Mouse (Mus musculus): ENCODE data around the gene Gsx1. TPM values are rescaled to one million over a fixed set of nuclear protein-coding genes. Genes with fewer than 3 reads are reported as not detected.
A peak's percentile ranks its signal among the peaks of the same experiment; 100 is the strongest.

Gene Gsx1
- polyA plus RNA-seq, 1 experiment from 2014 or later = not detected

DNA sequence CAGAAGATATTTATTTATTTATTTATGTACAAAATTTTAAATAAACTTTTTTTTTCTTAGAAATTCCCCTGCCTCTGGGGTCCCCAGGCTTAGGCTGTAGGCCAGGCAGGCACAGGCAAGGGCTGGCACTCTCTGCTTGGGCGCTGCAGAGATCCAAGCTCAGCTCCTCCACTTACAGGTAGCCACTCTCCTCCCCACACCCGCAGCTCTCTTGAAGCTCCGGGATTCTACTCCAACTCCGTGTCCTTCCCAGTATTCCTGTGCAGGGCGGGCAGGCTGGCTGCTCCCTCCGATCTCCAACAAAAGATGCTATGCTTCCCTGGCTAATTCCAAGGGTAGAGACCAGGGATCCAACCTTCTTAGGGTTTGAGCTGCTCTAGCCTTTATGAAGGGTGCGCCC lies 2.4 kb downstream of the Gsx1 start:
- peaks cover 88% of the 10 kb centered on the region for H3K27me3 ChIP-seq (ENCODE audit: control insufficient read depth, insufficient read depth, low read length)
- no peaks in the 10 kb centered on the region for H3K9me3 ChIP-seq (replicated peaks; ENCODE audit: control insufficient read depth, low read length)
- H3K27ac ChIP-seq (ENCODE audit: low read length) = no peak overlapping the region
- WGBS = 1% methylated on average over 7 of the region's 7 CpGs
- no peak overlapping the region for H3K9ac ChIP-seq (ENCODE audit: low read length)
- no peak for ATAC-seq (ENCODE audit: insufficient read depth, low FRiP score)
- H3K4me2 ChIP-seq (ENCODE audit: low read depth, low read length) = no peak overlapping the region
- peaks cover 23% of the 10 kb centered on the region for H3K4me1 ChIP-seq (ENCODE audit: control insufficient read depth, insufficient read depth, low read length)
- H3K36me3 ChIP-seq (ENCODE audit: control insufficient read depth, insufficient read depth, low read length) = no peaks in the 10 kb centered on the region
- no peak overlapping the region for H3K4me3 ChIP-seq (replicated peaks; ENCODE audit: low read length)

DNA sequence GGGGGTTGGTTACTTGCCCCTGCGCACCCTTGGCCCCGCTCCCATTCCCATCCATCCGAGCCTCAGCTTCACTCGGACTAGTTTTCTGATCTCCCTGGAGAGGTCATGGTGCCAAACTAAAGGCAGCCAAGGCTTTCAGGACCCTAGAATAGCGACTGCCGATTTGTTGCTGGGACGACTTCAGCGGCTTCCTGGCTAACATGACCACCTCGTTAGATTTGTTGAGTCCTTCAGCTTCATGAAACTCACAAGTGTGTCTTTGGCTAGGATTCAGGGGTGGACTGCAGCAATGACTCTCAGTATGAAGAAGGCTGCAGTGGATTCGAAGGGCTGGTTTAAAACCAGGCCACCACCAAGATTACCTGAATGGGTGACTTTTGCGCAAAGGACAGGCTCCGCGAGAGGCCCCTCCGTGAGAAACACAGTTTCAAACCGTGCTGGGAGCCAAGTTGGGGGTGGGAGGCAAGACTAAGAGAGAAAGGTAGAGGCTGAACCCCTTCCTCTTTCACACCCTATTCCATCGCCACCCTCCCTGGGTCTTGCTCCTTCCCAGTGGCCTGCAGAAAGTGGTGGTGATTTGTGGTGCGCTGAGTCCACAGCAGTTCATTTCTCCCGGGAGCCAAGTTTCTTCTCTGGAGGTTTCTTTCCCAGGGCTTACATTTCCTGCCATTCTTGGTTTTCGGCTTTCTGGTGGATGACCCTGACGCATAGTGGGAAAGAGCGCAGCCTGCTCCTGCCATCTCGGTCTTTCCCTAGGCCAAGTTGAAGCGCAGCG lies 3.5 kb downstream of the Gsx1 start:
- ATAC-seq (ENCODE audit: insufficient read depth, low FRiP score) = no peak
- H3K9ac ChIP-seq (ENCODE audit: low read length) = no peak overlapping the region
- WGBS = 2% methylated on average over 24 of the region's 24 CpGs
- no peaks in the 10 kb centered on the region for H3K36me3 ChIP-seq (ENCODE audit: control insufficient read depth, insufficient read depth, low read length)
- H3K4me2 ChIP-seq (ENCODE audit: low read depth, low read length) = no peak overlapping the region
- H3K4me3 ChIP-seq (replicated peaks; ENCODE audit: low read length) = no peak overlapping the region
- peaks cover 14% of the 10 kb centered on the region for H3K4me1 ChIP-seq (ENCODE audit: control insufficient read depth, insufficient read depth, low read length)
- no peak overlapping the region for H3K27ac ChIP-seq (ENCODE audit: low read length)
- no peaks in the 10 kb centered on the region for H3K9me3 ChIP-seq (replicated peaks; ENCODE audit: control insufficient read depth, low read length)
- H3K27me3 ChIP-seq (ENCODE audit: control insufficient read depth, insufficient read depth, low read length) = peaks cover 81% of the 10 kb centered on the region

DNA sequence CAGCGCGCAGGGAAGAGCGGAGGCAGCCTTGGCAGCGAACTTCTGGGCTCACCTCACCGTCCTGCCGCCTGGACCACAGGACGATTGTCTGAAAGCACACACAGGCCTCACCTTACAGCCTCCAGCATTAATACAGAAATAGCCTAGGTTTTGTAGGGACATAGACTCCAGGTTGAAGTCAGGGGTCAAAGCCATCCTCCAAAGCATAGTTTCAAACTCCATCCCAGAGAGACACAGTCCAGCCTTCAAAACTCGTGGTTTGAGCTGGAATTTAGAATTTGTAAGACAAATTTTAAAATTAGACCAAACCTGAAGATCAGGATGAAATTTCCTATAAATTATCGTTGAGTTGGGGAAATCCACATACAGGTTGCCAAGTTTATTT lies 4.1 kb downstream of the Gsx1 start:
- WGBS = 4% methylated on average over 9 of the region's 9 CpGs
- ATAC-seq (ENCODE audit: insufficient read depth, low FRiP score) = no peak
- Histone ChIP-seq H3K9ac (ENCODE audit: low read length) (no peak overlapping the region), H3K9me3 (replicated peaks; ENCODE audit: control insufficient read depth, low read length) (no peaks in the 10 kb centered on the region), H3K4me1 (ENCODE audit: control insufficient read depth, insufficient read depth, low read length) (peaks cover 8% of the 10 kb centered on the region), H3K4me3 (replicated peaks; ENCODE audit: low read length) (no peak overlapping the region), H3K36me3 (ENCODE audit: control insufficient read depth, insufficient read depth, low read length) (no peaks in the 10 kb centered on the region), H3K27me3 (ENCODE audit: control insufficient read depth, insufficient read depth, low read length) (peaks cover 75% of the 10 kb centered on the region), H3K27ac (ENCODE audit: low read length) (no peak overlapping the region), H3K4me2 (ENCODE audit: low read depth, low read length) (no peak overlapping the region)

DNA sequence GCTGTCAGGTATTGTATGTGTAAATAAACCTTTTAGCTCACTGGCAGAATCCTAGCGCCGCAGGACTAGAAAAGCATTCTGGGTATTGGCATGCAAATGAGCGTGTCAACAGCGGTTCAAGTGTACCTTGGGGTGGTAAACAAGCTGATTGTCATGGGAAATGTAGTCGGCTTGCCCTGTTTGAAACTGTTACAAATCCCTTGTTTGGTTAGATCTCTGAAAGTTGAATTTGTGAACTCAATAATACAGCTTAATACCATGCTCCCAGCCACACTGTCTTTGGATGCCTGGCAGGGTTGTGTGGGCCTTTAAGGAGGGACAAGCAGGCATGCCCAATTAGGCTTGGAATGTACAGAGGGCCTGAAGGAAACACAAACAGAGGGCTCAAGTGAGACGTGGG lies 16.4 kb downstream of the Gsx1 start:
- Histone ChIP-seq H3K9ac (ENCODE audit: low read length) (no peak overlapping the region), H3K27ac (ENCODE audit: low read length) (no peak overlapping the region), H3K9me3 (replicated peaks; ENCODE audit: control insufficient read depth, low read length) (peaks cover 3% of the 10 kb centered on the region; the same call in 1 of the 2 replicates), H3K4me3 (replicated peaks; ENCODE audit: low read length) (no peak overlapping the region), H3K4me1 (ENCODE audit: control insufficient read depth, insufficient read depth, low read length) (no peaks in the 10 kb centered on the region), H3K36me3 (ENCODE audit: control insufficient read depth, insufficient read depth, low read length) (no peaks in the 10 kb centered on the region), H3K4me2 (ENCODE audit: low read depth, low read length) (no peak overlapping the region), H3K27me3 (ENCODE audit: control insufficient read depth, insufficient read depth, low read length) (no peaks in the 10 kb centered on the region)
- ATAC-seq (ENCODE audit: insufficient read depth, low FRiP score) = no peak
- WGBS = 24% methylated on average over 6 of the region's 6 CpGs

DNA sequence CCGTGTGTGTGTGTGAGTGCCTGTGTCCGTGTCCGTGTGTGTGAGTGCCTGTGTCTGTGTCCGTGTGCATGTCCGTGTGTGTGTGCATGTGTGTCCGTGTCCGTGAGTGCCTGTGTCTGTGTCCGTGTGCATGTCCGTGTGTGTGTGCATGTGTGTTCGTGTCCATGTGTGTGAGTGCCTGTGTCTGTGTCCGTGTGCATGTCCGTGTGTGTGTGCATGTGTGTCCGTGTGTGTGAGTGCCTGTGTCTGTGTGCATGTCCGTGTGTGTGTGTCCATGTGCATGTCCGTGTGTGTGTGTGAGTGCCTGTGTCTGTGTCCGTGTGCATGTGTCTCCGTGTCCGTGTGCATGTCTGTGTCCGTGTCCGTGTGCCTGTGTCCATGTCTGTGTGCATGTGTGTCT lies 19.4 kb downstream of the Gsx1 start:
- no peaks in the 10 kb centered on the region for H3K4me1 ChIP-seq (ENCODE audit: control insufficient read depth, insufficient read depth, low read length)
- no peaks in the 10 kb centered on the region for H3K27me3 ChIP-seq (ENCODE audit: control insufficient read depth, insufficient read depth, low read length)
- H3K9ac ChIP-seq (ENCODE audit: low read length) = no peak overlapping the region
- WGBS = 92% methylated on average over 20 of the region's 20 CpGs
- H3K27ac ChIP-seq (ENCODE audit: low read length) = no peak overlapping the region
- H3K4me3 ChIP-seq (replicated peaks; ENCODE audit: low read length) = no peak overlapping the region
- ATAC-seq (ENCODE audit: insufficient read depth, low FRiP score) = no peak; the same call in 1 of the 2 replicates
- H3K36me3 ChIP-seq (ENCODE audit: control insufficient read depth, insufficient read depth, low read length) = no peaks in the 10 kb centered on the region
- peaks cover 3% of the 10 kb centered on the region; the same call in 1 of the 2 replicates for H3K9me3 ChIP-seq (replicated peaks; ENCODE audit: control insufficient read depth, low read length)
- no peak overlapping the region for H3K4me2 ChIP-seq (ENCODE audit: low read depth, low read length)

DNA sequence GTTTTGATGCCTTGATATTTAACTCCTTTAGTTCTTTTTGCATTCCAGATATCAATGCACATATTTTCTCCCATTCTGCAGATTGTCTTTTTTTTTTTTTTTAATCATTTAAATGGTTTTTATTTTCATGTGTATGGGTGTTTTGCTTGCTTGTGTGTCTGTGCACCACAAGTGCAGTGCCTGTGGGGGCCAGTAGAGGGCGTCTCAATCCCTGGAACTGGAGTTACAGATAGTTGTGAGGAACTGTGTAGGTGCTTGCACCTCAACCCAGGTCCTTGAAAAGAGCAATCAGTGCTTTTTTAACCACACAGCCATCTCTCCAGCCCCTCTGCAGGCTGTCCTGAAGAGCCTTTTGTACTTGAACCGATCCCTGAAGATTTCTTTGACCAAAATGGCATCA lies 20.0 kb downstream of the Gsx1 start:
- Histone ChIP-seq H3K27ac (ENCODE audit: low read length) (no peak overlapping the region), H3K36me3 (ENCODE audit: control insufficient read depth, insufficient read depth, low read length) (no peaks in the 10 kb centered on the region), H3K4me3 (replicated peaks; ENCODE audit: low read length) (no peak overlapping the region), H3K4me1 (ENCODE audit: control insufficient read depth, insufficient read depth, low read length) (no peaks in the 10 kb centered on the region), H3K4me2 (ENCODE audit: low read depth, low read length) (no peak overlapping the region), H3K27me3 (ENCODE audit: control insufficient read depth, insufficient read depth, low read length) (no peaks in the 10 kb centered on the region), H3K9ac (ENCODE audit: low read length) (no peak overlapping the region), H3K9me3 (replicated peaks; ENCODE audit: control insufficient read depth, low read length) (peaks cover 3% of the 10 kb centered on the region; the same call in 1 of the 2 replicates)
- WGBS = 70% methylated on average over 2 of the region's 2 CpGs
- no peak for ATAC-seq (ENCODE audit: insufficient read depth, low FRiP score)

DNA sequence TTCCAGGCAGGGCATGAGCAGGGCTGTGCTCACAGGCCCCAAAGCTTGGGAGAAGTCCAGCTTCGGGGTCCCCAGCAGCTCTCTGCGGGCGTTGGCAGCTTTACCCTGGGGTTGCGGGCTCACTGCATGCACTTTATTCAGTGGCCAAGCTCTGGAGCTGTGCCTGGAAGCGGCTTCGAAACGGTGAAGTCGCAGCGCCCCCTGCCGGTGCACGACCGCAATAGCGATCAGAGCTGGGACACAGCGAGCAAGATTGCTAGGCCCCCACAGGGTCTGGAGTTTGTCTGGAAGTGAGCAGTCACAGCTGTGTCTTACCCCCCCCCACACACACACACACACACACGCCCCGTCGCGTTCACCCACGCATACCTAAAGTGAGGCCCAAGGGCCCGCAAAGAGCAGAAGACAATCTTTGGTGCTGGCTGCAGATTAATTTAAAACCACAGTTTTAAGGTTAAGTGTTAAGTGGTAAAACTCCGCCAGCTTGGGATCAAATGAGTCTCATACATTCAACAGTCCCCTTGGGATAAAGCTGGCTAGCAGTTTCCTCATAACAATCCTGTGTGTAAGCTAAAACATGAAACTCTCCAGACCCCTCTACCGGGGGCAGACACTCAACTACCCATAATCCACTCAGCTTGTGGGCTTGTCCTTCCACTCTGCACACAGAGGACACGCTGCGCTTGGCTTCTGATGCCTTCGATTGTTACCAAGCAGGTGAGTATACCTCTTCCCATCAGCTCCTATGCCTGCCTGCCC lies 39.0 kb downstream of the Gsx1 start:
- Histone ChIP-seq H3K9ac (ENCODE audit: low read length) (peak overlapping the region; percentile 18; the same call in 1 of the 2 replicates), H3K36me3 (ENCODE audit: control insufficient read depth, insufficient read depth, low read length) (no peaks in the 10 kb centered on the region), H3K27ac (ENCODE audit: low read length) (no peak overlapping the region), H3K4me3 (replicated peaks; ENCODE audit: low read length) (no peak overlapping the region), H3K4me1 (ENCODE audit: control insufficient read depth, insufficient read depth, low read length) (0 out of 2 replicates have a peak, but pooled peaks cover 3% of the 10 kb centered on the region), H3K27me3 (ENCODE audit: control insufficient read depth, insufficient read depth, low read length) (peaks cover 35% of the 10 kb centered on the region), H3K9me3 (replicated peaks; ENCODE audit: control insufficient read depth, low read length) (no peaks in the 10 kb centered on the region), H3K4me2 (ENCODE audit: low read depth, low read length) (0 out of 2 replicates have a peak overlapping the region, but pooled peaks have one; percentile 22)
- peak; percentile 85 for ATAC-seq (ENCODE audit: insufficient read depth, low FRiP score)
- WGBS = 12% methylated on average over 25 of the region's 25 CpGs

DNA sequence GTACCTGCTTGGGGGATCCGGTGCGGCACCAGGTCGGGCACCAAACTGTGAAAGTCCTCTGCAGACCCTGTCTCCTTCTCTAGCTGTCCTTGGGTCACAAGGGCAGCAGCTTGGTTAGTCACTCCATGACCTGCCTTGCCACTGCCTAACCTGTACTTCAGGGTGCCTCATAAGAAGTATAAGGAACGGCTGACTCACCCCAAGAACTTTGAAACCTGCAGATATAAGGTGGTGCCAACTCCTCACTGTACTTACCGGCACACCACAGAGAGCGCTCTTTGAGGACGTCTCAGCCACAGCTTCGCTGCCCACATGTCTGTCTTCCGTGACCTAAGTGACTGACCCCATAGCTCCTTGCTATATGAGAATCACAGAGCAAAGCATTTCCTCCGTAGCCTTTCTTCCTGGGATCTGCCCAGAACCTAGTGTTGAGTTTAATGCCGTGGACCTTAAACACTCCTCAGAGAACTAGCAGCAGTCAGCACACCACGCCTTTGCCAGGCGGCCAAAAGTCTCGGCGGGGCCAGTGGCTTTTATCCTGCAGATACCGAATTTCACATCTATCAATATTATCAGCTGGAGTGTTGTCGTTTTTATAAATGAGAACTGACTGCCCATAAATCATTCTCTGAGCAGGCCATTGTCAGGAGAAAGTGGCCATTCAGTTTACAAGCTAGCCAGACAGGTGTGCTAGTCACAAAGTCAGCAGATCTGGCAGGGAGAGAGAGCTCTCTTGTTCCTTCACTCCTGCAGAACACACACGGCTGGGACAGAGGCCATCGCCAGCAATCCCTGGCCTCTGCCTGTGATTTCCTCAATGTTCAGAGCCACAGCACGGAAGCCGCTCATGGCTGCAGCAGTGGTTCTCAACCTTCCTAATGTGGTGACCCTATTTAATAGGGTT lies 47.2 kb downstream of the Gsx1 start:
- H3K9ac ChIP-seq (ENCODE audit: low read length) = no peak overlapping the region
- H3K4me3 ChIP-seq (replicated peaks; ENCODE audit: low read length) = no peak overlapping the region
- peak; percentile 73 for ATAC-seq (ENCODE audit: insufficient read depth, low FRiP score)
- 47% methylated on average over 21 of the region's 21 CpGs for WGBS
- no peak overlapping the region for H3K4me2 ChIP-seq (ENCODE audit: low read depth, low read length)
- H3K36me3 ChIP-seq (ENCODE audit: control insufficient read depth, insufficient read depth, low read length) = no peaks in the 10 kb centered on the region
- no peaks in the 10 kb centered on the region for H3K9me3 ChIP-seq (replicated peaks; ENCODE audit: control insufficient read depth, low read length)
- H3K4me1 ChIP-seq (ENCODE audit: control insufficient read depth, insufficient read depth, low read length) = 0 out of 2 replicates have a peak, but pooled peaks cover 3% of the 10 kb centered on the region
- no peaks in the 10 kb centered on the region for H3K27me3 ChIP-seq (ENCODE audit: control insufficient read depth, insufficient read depth, low read length)
- H3K27ac ChIP-seq (ENCODE audit: low read length) = no peak overlapping the region

All from stomach, embryonic 16.5 days (tissue).